ENCODE assay signal across 9 mouse cellular contexts in genomic region chr1:151497028-151497427, GRCm38 (mm10). TPM values are rescaled to one million over a fixed set of nuclear protein-coding genes. Genes with fewer than 3 reads are reported as not detected.
DNase-seq lines count a peak whose midpoint lies in the region; ATAC-seq and TF ChIP-seq lines count a peak whose summit lies in the region.
"Had no signal": no experiment of that assay in that cellular context is flagged by ENCODE, and none has a peak within 500 bp of the region (broad histone marks: within the 10 kb centered on the region; RNA-seq: fewer than 3 reads in every experiment).

No protein-coding gene starts in this region.

- TF ChIP-seq POLR2A in heart, adult 2 months (IDR thresholded peaks at IDR 0.05; ENCODE audit: insufficient read depth, low read depth, low read length) = no peak

- H3K4me2 ChIP-seq in heart, embryonic 11.5 days = no peak overlapping the region
- H3K4me2 ChIP-seq in neural tube, embryonic 11.5 days (ENCODE audit: low read depth) = no peak overlapping the region
- no peak overlapping the region for H3K4me2 ChIP-seq in hindbrain, embryonic 16.5 days (ENCODE audit: low read length)
- H3K4me2 ChIP-seq: limb, embryonic 15.5 days had no signal

- H3K27me3 ChIP-seq in heart, adult 2 months (ENCODE audit: control insufficient read depth, insufficient read depth, low read length) = no peaks in the 10 kb centered on the region
- no peaks in the 10 kb centered on the region for H3K27me3 ChIP-seq in heart, embryonic 11.5 days (ENCODE audit: control insufficient read depth, insufficient read depth, low read length)
- no peaks in the 10 kb centered on the region for H3K27me3 ChIP-seq in neural tube, embryonic 11.5 days (ENCODE audit: control insufficient read depth, insufficient read depth, low read length)
- H3K27me3 ChIP-seq in hindbrain, embryonic 16.5 days (replicated peaks; ENCODE audit: control insufficient read depth, insufficient read depth, low read length) = no peaks in the 10 kb centered on the region
- H3K27me3 ChIP-seq: limb, embryonic 15.5 days had no signal

- H3K4me3 ChIP-seq in heart, adult 2 months = no peak overlapping the region
- no peak overlapping the region for H3K4me3 ChIP-seq in heart, embryonic 11.5 days (ENCODE audit: low read depth, low read length)
- H3K4me3 ChIP-seq in neural tube, embryonic 11.5 days (ENCODE audit: low read depth, low read length) = no peak overlapping the region
- no peak overlapping the region for H3K4me3 ChIP-seq in hindbrain, embryonic 16.5 days (ENCODE audit: low read length)
- H3K4me3 ChIP-seq: limb, embryonic 15.5 days had no signal

- TF ChIP-seq EP300 in heart, adult 2 months (IDR thresholded peaks at IDR 0.05; ENCODE audit: insufficient read depth, low read depth, low read length) = no peak

- 88% methylated on average over 8 of the region's 8 CpGs for WGBS in heart, adult 2 months
- 85% methylated on average over 8 of the region's 8 CpGs for WGBS in heart, embryonic 11.5 days (ENCODE audit: insufficient replicate concordance)
- WGBS in neural tube, embryonic 11.5 days = 90% methylated on average over 8 of the region's 8 CpGs
- 91% methylated on average over 8 of the region's 8 CpGs for WGBS in hindbrain, embryonic 16.5 days

- intact Hi-C loops in heart, adult 2 months (cut with DNase I) = no loop called here

- H3K36me3 ChIP-seq in heart, adult 2 months (ENCODE audit: control insufficient read depth, insufficient read depth, low read length) = peaks cover 5% of the 10 kb centered on the region
- no peaks in the 10 kb centered on the region for H3K36me3 ChIP-seq in heart, embryonic 11.5 days (ENCODE audit: control insufficient read depth, insufficient read depth, low read length)
- no peaks in the 10 kb centered on the region for H3K36me3 ChIP-seq in neural tube, embryonic 11.5 days (ENCODE audit: control insufficient read depth, insufficient read depth, low read length)
- no peaks in the 10 kb centered on the region for H3K36me3 ChIP-seq in hindbrain, embryonic 16.5 days (ENCODE audit: control insufficient read depth, insufficient read depth, low read length)
- H3K36me3 ChIP-seq: limb, embryonic 15.5 days had no signal

- DNase-seq in heart, adult 2 months = peak in 1 of 2 experiments; percentile 53
- DNase-seq in urinary bladder, postnatal 14 days (ENCODE audit: low spot score) = peak; percentile 49
- DNase-seq in urinary bladder, adult 2 months (ENCODE audit: low spot score) = no peak
- DNase-seq in cerebellum, postnatal 14 days = peak; percentile 53 to 79
- DNase-seq in induced T-regulatory cell, adult 2 months (ENCODE audit: low read depth) = peak; percentile 78
- DNase-seq in neural tube, embryonic 11.5 days (ENCODE audit: low spot score) = peak; percentile 14

- no peak overlapping the region for H3K27ac ChIP-seq in heart, adult 2 months
- H3K27ac ChIP-seq in heart, embryonic 11.5 days (ENCODE audit: low read depth, low read length) = no peak overlapping the region; the same call in 1 of the 2 replicates
- no peak overlapping the region for H3K27ac ChIP-seq in neural tube, embryonic 11.5 days (ENCODE audit: low read depth, low read length)
- H3K27ac ChIP-seq in hindbrain, embryonic 16.5 days (ENCODE audit: low read depth, low read length) = no peak overlapping the region
- H3K27ac ChIP-seq: limb, embryonic 15.5 days had no signal

- TF ChIP-seq CTCF in heart, adult 2 months (IDR thresholded peaks at IDR 0.05) = peak; percentile 69

- no peaks in the 10 kb centered on the region for H3K9me3 ChIP-seq in heart, embryonic 11.5 days (replicated peaks; ENCODE audit: control insufficient read depth, low read length)
- no peaks in the 10 kb centered on the region for H3K9me3 ChIP-seq in neural tube, embryonic 11.5 days (ENCODE audit: control insufficient read depth, low read length)
- no peaks in the 10 kb centered on the region for H3K9me3 ChIP-seq in hindbrain, embryonic 16.5 days (ENCODE audit: control insufficient read depth, low read length)
- H3K9me3 ChIP-seq: limb, embryonic 15.5 days had no signal

- H3K79me2 ChIP-seq in heart, adult 2 months (replicated peaks; ENCODE audit: control insufficient read depth, insufficient read depth, low read length) = no peaks in the 10 kb centered on the region; the same call in none of the 2 replicates

- ATAC-seq in heart, embryonic 11.5 days (replicated peaks; ENCODE audit: insufficient number of reproducible peaks, low FRiP score, low TSS enrichment) = no peak
- ATAC-seq in neural tube, embryonic 11.5 days (ENCODE audit: insufficient read depth, low FRiP score, low TSS enrichment) = no peak
- ATAC-seq in hindbrain, embryonic 16.5 days = no peak

- no peak overlapping the region for H3K9ac ChIP-seq in heart, adult 2 months (ENCODE audit: low read depth, low read length)
- H3K9ac ChIP-seq in heart, embryonic 11.5 days (ENCODE audit: low read depth, low read length) = no peak overlapping the region
- H3K9ac ChIP-seq in neural tube, embryonic 11.5 days (ENCODE audit: low read length) = no peak overlapping the region
- no peak overlapping the region for H3K9ac ChIP-seq in hindbrain, embryonic 16.5 days (ENCODE audit: low read depth, low read length)
- H3K9ac ChIP-seq: limb, embryonic 15.5 days had no signal

- H3K4me1 ChIP-seq in heart, adult 2 months (ENCODE audit: control insufficient read depth, insufficient read depth, low read length) = peaks cover 6% of the 10 kb centered on the region
- H3K4me1 ChIP-seq in heart, embryonic 11.5 days (ENCODE audit: control insufficient read depth, insufficient read depth, low read length) = peaks cover 15% of the 10 kb centered on the region
- H3K4me1 ChIP-seq in neural tube, embryonic 11.5 days (ENCODE audit: control insufficient read depth, insufficient read depth, low read length) = peaks cover 2% of the 10 kb centered on the region; the same call in 1 of the 2 replicates
- H3K4me1 ChIP-seq in hindbrain, embryonic 16.5 days (ENCODE audit: control insufficient read depth, insufficient read depth, low read depth, low read length) = peaks cover 17% of the 10 kb centered on the region

RNA-seq across cellular contexts. Expression of gene Rnf2, which starts 3.7 kb away (rescaled TPM):
- 10 to 100 TPM; 16.5 to 18.3 TPM for total RNA-seq in heart, adult 2 months (2021)
- polyA plus RNA-seq in heart, adult 2 months (2012; rRNA removed) = 7.4 and 18.3 TPM in 2 replicates
- 80.5 and 87.5 TPM in 2 replicates for polyA plus RNA-seq in heart, embryonic 11.5 days (2014; fragmentation: Nextera tagmentation; extraction: Ambion mirVana)
- 36.3 and 37.8 TPM in 2 replicates for polyA plus RNA-seq in urinary bladder, adult 2 months (2012; rRNA removed)
- 151 and 155 TPM in 2 replicates for polyA plus RNA-seq in neural tube, embryonic 11.5 days (2014; fragmentation: Nextera tagmentation; extraction: Ambion mirVana)
- polyA plus RNA-seq in hindbrain, embryonic 16.5 days (2015; fragmentation: Nextera tagmentation; extraction: Ambion mirVana) = 81.6 and 92.3 TPM in 2 replicates
